Mouse (Mus musculus): Measurements from ENCODE around the gene Rbms3.

The Rbms3 gene

DNA sequence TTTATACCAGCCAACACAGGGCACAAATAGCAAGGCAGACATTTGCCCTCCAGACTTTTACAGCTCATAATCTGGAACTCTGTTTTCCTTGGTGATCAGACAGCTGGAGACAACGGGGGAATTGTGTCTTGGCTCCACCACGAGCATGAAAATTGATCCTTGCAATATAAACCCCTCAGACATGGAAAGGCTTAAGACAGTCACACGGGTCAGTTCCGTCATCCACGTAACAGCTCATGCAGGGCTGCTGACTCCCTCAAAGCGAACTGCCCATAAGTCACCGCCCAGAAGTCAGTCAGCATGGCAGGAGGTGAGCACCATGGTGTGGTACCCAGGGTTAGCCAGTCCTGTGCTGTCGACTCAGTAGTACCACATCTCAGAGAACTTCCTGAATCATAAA is 794.8 kb downstream of the Rbms3 start:
- no peak for DNase-seq (ENCODE audit: low read depth)

- no peak for DNase-seq (ENCODE audit: low read depth)
Observed at GRCm38 (mm10) chr9:116833677-116834076, 796.0 kb downstream of the Rbms3 start.

DNA sequence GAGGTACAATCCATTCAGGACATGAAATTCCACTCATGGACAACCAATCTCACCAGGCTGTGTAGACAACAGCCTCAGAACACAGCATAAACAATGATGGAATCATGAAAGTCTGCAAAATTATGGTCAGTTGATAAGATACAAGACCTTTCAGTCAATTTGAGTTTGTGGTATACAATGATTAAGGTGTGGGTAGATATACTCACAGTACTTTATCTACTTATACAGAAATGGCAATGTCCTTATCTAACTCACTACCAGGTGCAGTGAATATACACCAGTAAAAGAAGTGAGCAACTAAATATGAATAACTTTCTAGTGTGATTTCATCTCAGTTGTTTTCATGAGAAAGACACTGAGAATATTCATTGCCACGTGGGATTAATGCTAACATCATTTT is 796.9 kb downstream of the Rbms3 start:
- DNase-seq (ENCODE audit: low read depth), result no peak

DNA sequence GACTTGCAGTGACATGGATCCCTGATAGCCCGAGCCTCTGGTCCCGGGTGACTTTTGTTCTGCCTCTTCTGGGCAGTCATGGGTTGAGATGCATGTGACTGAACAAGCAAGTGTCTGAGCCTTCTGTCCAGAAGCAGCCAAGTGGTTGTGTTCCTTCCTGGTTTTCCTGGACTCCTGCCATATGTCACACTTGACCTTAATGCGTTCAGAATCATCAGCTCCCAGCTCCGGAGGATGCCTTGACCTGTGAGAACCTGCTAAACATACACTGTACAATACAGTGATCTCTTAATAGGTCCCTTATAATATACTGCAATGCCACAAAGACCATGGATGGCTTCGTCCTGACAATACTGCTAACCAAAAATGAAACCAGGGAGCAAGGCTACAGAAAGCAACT is 798.3 kb downstream of the Rbms3 start:
- no peak for DNase-seq (ENCODE audit: low read depth)

GRCm38 (mm10) chr9:116829929-116830328 is 799.8 kb downstream of the Rbms3 start:
- DNase-seq (ENCODE audit: low read depth), result no peak

DNA sequence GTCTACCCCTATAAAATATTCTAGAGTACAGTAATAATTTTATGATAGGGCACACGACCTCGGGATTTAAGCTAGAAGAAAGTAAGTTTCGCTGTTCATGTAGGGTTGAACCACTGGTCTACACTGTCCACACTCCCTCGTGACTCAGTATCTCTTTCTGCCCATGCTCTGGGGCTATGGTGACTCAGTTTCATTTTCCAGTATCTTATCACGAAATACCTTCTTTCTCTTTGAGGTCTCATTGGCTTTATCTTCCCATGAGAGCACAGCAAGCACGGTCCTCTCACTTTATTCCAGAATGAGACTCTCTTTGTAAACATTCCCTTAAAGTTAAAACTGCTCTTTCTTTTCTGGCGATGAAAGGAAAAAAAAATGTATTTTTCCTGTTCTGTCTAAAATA is 808.1 kb downstream of the Rbms3 start:
- DNase-seq (ENCODE audit: low read depth), result no peak

DNA sequence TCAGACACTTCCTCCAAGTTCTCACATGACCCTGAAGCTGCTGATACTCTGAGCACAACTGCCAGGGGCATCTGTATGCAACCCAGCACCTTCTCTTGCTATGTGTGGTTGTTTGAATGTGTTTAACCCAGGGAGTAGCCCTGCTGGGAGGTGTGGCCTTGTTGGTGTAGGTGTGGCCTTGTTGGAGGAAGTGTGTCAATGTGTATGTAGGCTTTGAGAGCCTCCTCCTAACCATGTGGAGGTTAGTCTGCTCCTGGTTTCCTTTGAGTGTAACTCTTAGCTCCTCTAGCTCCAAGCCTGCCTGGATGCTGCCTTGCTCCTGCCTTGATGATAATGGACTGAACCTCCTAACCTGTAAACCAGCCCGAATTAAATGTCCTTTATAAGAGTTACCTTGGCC is 812.5 kb downstream of the Rbms3 start:
- DNase-seq (ENCODE audit: low read depth), result no peak

- no peak for DNase-seq (ENCODE audit: low read depth)
Observed at GRCm38 (mm10) chr9:116814495-116815094, 815.1 kb downstream of the Rbms3 start.

GRCm38 (mm10) chr9:116813396-116813795 is 816.3 kb downstream of the Rbms3 start:
- DNase-seq (ENCODE audit: low read depth), result no peak

GRCm38 (mm10) chr9:116809260-116809659 is 820.5 kb downstream of the Rbms3 start:
- DNase-seq (ENCODE audit: low read depth), result no peak

GRCm38 (mm10) chr9:116808401-116808800 is 821.3 kb downstream of the Rbms3 start:
- no peak for DNase-seq (ENCODE audit: low read depth)

DNA sequence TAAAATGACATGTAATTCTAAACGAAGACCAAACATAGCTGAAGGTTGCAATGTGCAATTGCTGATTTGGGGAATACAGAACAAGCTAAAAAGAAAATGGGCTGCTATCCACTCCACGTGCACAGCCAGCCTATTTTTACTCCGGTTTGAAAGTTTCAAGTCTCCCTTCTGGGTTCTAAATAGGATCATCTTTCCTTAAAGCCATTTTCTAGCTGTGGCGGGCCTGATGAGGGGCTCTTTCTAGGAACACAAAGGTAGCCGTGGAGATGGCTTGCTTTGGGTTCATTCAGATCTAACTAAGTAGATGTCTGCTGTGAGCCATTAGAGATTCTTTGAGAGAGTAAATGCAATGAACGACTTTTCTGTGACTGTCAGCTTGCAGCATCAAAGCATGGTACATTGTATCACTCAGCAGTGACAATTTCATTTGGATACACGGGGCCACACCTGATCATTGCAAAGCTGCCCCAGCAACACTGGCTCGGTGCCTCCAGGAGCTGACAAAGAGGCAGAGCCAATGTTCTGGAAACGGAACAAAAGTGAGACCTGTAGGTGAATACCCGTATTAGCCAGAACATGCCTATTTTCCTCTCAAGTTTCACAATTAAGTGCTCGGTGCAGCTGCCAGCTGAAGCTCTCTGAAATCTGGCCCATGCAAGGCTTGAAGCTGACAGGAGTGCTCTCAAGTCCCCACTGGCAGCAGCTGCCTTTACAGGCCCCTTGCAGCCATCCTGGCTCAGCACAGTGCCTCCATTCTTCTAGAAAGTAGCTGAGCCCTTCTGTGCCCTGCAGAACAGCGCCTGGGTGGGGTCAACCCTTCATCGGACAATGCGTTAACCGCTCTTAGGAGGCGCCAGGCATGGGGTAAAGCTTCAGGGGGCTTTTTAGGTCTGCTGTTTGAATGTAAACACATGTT is 822.3 kb downstream of the Rbms3 start:
- DNase-seq (ENCODE audit: low read depth), result no peak

GRCm38 (mm10) chr9:116803292-116803731 is 826.4 kb downstream of the Rbms3 start:
- DNase-seq (ENCODE audit: low read depth), result no peak

DNA sequence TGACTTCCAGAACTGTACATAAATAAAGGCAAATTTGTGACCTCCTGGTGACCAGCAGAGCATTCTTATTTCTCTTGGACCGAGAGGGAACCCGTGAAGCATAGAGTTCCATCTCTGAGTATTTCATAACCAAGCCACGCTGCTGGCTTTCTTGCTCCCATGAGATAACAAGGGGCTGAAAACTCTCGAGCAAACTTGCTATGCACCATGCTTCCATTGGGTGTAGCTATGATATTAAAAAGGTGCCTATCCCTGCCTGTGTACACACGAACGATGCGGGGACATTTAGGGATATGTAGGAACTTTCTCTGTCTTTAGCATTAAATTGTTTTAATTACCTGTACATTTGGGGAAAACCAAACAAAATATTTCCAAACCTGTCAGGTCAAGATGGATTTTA is 827.1 kb downstream of the Rbms3 start:
- no peak for DNase-seq (ENCODE audit: low read depth)

- no peak for DNase-seq (ENCODE audit: low read depth)
Observed at GRCm38 (mm10) chr9:116795240-116795955, 834.3 kb downstream of the Rbms3 start.

GRCm38 (mm10) chr9:116791850-116792249 is 837.9 kb downstream of the Rbms3 start:
- no peak for DNase-seq (ENCODE audit: low read depth)

DNA sequence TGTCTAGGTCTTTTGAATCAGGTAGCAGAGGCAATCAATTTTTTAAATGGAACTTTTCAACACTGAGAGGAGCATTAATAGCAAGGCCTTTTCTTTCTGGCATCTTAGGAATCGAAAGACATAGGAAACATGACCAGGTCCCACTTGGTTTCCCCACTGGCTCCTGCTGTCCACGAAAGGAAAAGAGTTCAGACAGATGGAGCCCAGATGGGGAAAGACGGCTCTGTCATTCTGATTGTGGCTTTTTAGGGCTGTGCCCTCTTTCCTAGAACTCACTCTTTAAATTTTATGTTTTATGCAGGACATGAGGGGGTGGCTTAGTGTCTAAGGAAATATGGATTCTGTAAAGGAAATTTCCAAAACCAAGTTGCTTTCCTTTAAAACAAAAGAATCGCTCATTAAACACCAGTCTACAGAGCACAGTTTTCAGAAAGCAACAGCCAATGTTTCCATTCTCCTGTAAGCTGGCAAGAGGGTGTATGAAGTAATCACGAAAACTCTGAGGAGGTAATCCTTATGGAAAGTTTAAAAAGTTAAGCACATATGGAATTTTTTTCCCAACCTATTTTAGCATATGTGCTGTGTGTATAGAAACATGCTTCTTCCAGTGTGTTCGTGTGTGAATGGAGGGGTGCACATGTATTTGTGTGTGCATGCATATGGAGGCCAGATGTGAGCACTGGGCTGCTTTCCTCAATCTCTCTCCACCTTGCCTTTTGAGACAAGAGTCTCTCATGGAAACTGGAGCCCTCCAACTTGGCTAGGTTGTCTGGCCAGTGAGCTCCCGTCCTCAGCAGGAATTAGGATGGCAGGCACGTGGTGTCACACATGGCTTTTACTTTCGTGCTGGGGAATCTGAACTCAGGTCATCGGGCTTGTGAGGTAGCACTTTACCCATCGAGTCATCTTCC is 843.3 kb downstream of the Rbms3 start:
- DNase-seq (ENCODE audit: low read depth), result no peak

DNA sequence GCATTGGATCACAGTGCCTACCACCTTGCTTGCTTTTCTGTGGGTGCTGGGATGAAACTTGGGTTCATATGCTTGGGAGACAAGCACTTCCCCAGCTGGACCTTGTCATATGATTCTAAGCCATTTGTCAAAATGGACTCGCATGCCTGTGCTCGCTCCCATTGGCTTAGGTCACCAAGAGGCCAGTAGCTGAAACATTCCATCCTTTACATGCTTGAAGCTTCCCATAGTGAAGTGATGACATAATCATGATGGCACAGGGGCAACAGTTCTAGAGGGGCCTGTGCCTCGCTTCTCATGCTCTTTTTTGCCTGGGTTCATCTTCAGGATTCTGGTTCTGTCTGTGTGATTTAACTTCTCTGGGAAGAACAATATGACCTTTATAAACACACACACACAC is 857.9 kb downstream of the Rbms3 start:
- no peak for DNase-seq (ENCODE audit: low read depth)

- no peak for DNase-seq (ENCODE audit: low read depth)
Observed at GRCm38 (mm10) chr9:116769358-116770054, 860.2 kb downstream of the Rbms3 start.

GRCm38 (mm10) chr9:116762395-116763025 is 867.2 kb downstream of the Rbms3 start:
- no peak for DNase-seq (ENCODE audit: low read depth)
